Mouse (Mus musculus) cortical plate, adult 2 months (tissue): Measurements from ENCODE around the gene Slc9a4. TPM values are rescaled to one million over a fixed set of nuclear protein-coding genes. Genes with fewer than 3 reads are reported as not detected.
"Not testable (repeated sequence)": the region's sequence is repeated elsewhere in the genome, so short reads cannot be mapped to it uniquely, and the experiment has no call there.

Source experiments
- H3K27ac ChIP-seq: fragments of 200-500 bp; 2 replicates; pipeline ENCODE4 v1.5.1; 2012; ENCODE audit warnings: low read length, control low read depth, inconsistent platforms; ENCODE audit not compliant: insufficient read depth
- H3K4me1 ChIP-seq: fragments of 200-500 bp; 2 replicates; pipeline ENCODE4 v1.6.1; 2011; ENCODE audit warnings: low read length; ENCODE audit not compliant: control insufficient read depth, insufficient read depth
- H3K4me3 ChIP-seq: fragments of 200-500 bp; 2 replicates; pipeline ENCODE4 v1.5.1; 2011; ENCODE audit warnings: mild to moderate bottlenecking, low read length, control low read depth; ENCODE audit not compliant: insufficient read depth
- CTCF ChIP-seq: fragments of 200-500 bp; IDR thresholded peaks from 2 replicates; pipeline ENCODE4 v1.5.1; 2011; ENCODE audit warnings: mild to moderate bottlenecking, control low read depth, low read length; ENCODE audit not compliant: insufficient read depth; ENCODE audit errors: extremely low read depth
- POLR2A ChIP-seq: fragments of 200-500 bp; IDR thresholded peaks from 2 replicates; pipeline ENCODE4 v1.6.1; 2011; ENCODE audit warnings: mild to moderate bottlenecking, low read length, control low read depth; ENCODE audit not compliant: insufficient read depth; ENCODE audit errors: extremely low read depth
- polyA plus RNA-seq: library from polyadenylated mRNA; depleted of rRNA; stranded (reverse); fragments of >200 nt; gene quantifications from 2 replicates; pipeline ENCODE4 v1.2.3, GENCODE M21; 2012

Slc9a4 gene
- polyA plus RNA-seq, 1 experiment: 0.33 TPM

GRCm38 (mm10) chr1:40634608-40635007 lies 54.7 kb downstream of the Slc9a4 start:
- Histone ChIP-seq H3K4me1 (no peaks in the 10 kb centered on the region), H3K27ac (0 out of 2 replicates have a peak overlapping the region, but pooled peaks have one; percentile 38), H3K4me3 (no peak overlapping the region)
- TF ChIP-seq POLR2A: no peak
- no peak for TF ChIP-seq CTCF

GRCm38 (mm10) chr1:40648234-40648633 lies 68.4 kb downstream of the Slc9a4 start:
- H3K4me1 ChIP-seq: no peaks in the 10 kb centered on the region
- no peak for TF ChIP-seq CTCF
- TF ChIP-seq POLR2A: no peak
- H3K27ac ChIP-seq: no peak overlapping the region
- H3K4me3 ChIP-seq: no peak overlapping the region

GRCm38 (mm10) chr1:40650803-40651497 lies 71.1 kb downstream of the Slc9a4 start:
- no peak overlapping the region for H3K4me3 ChIP-seq
- no peak for TF ChIP-seq POLR2A
- H3K27ac ChIP-seq: peak overlapping the region; percentile 44; the same call in 1 of the 2 replicates
- no peaks in the 10 kb centered on the region for H3K4me1 ChIP-seq

GRCm38 (mm10) chr1:40657035-40657434 lies 77.2 kb downstream of the Slc9a4 start:
- Histone ChIP-seq H3K4me3 (no peak overlapping the region), H3K4me1 (no peaks in the 10 kb centered on the region), H3K27ac (no peak overlapping the region)
- TF ChIP-seq CTCF (no peak), POLR2A (no peak)

- no peak overlapping the region for H3K4me3 ChIP-seq
- H3K4me1 ChIP-seq: no peaks in the 10 kb centered on the region
- H3K27ac ChIP-seq: no peak overlapping the region
- TF ChIP-seq POLR2A (no peak), CTCF (peak; percentile 81)
Measured at GRCm38 (mm10) chr1:40657978-40658496, 78.2 kb downstream of the Slc9a4 start.

GRCm38 (mm10) chr1:40659017-40659416 lies 79.1 kb downstream of the Slc9a4 start:
- no peaks in the 10 kb centered on the region for H3K4me1 ChIP-seq
- no peak overlapping the region for H3K4me3 ChIP-seq
- no peak overlapping the region for H3K27ac ChIP-seq
- TF ChIP-seq POLR2A (no peak), CTCF (no peak)

GRCm38 (mm10) chr1:40659496-40659895 lies 79.6 kb downstream of the Slc9a4 start:
- Histone ChIP-seq H3K4me3 (no peak overlapping the region), H3K27ac (no peak overlapping the region), H3K4me1 (no peaks in the 10 kb centered on the region)
- TF ChIP-seq CTCF: no peak
- no peak for TF ChIP-seq POLR2A

- TF ChIP-seq CTCF: no peak
- H3K27ac ChIP-seq: no peak overlapping the region
- no peak overlapping the region for H3K4me3 ChIP-seq
- no peaks in the 10 kb centered on the region for H3K4me1 ChIP-seq
Measured at GRCm38 (mm10) chr1:40660838-40661237, 81.0 kb downstream of the Slc9a4 start.

GRCm38 (mm10) chr1:40665401-40666370 lies 85.8 kb downstream of the Slc9a4 start:
- no peaks in the 10 kb centered on the region for H3K4me1 ChIP-seq
- no peak for TF ChIP-seq POLR2A
- no peak for TF ChIP-seq CTCF
- H3K4me3 ChIP-seq: no peak overlapping the region
- no peak overlapping the region for H3K27ac ChIP-seq

GRCm38 (mm10) chr1:40667442-40667841 lies 87.6 kb downstream of the Slc9a4 start:
- not testable (repeated sequence) for H3K4me3 ChIP-seq, H3K4me1 ChIP-seq, H3K27ac ChIP-seq
